Mouse (Mus musculus) kidney, adult 2 months (tissue): ENCODE measurements around the gene 2300002M23Rik. TPM values are rescaled to one million over a fixed set of nuclear protein-coding genes. Genes with fewer than 3 reads are reported as not detected.

Experiments
- DNase-seq: peaks from one replicate; pipeline ENCODE4 v3.0.0; 2021
- H3K27ac ChIP-seq: fragments of 200-500 bp; 2 replicates; pipeline ENCODE4 v1.5.1; 2012; ENCODE audit warnings: low read depth, low read length, control low read depth, inconsistent platforms; ENCODE audit not compliant: insufficient read depth
- H3K27me3 ChIP-seq: fragments of 200-500 bp; replicated peaks from 2 replicates; pipeline ENCODE4 v1.6.1; 2012; ENCODE audit warnings: mild to moderate bottlenecking, moderate library complexity, low read length, inconsistent platforms; ENCODE audit not compliant: control insufficient read depth, insufficient read depth
- H3K36me3 ChIP-seq: fragments of 200-500 bp; 2 replicates; pipeline ENCODE4 v1.6.1; 2012; ENCODE audit warnings: mild to moderate bottlenecking, moderate library complexity, low read length, inconsistent platforms; ENCODE audit not compliant: control insufficient read depth, insufficient read depth
- H3K4me1 ChIP-seq: fragments of 200-500 bp; 2 replicates; pipeline ENCODE4 v1.6.1; 2011; ENCODE audit warnings: low read length; ENCODE audit not compliant: control insufficient read depth, insufficient read depth
- H3K4me3 ChIP-seq: fragments of 200-500 bp; 2 replicates; pipeline ENCODE4 v1.5.1; 2011; ENCODE audit warnings: mild to moderate bottlenecking, low read depth, low read length, control low read depth; ENCODE audit not compliant: insufficient read depth
- CTCF ChIP-seq: fragments of 200-500 bp; conservative IDR thresholded peaks from 2 replicates; pipeline ENCODE4 v1.5.1; 2011; ENCODE audit warnings: low read depth, mild to moderate bottlenecking, control low read depth, low read length, moderate library complexity, mixed read lengths; ENCODE audit not compliant: insufficient read depth, insufficient read length
- POLR2A ChIP-seq: fragments of 200-500 bp; IDR thresholded peaks from one replicate; pipeline ENCODE4 v1.6.1; 2011; ENCODE audit warnings: low read depth, low read length, control low read depth
- WGBS: fragments of 180-500 bp; shearing (Covaris S2); methylation state at CpG from one replicate; pipeline ENCODE4 v1.1.7; 2018; 5-methylcytosine and 5-hydroxymethylcytosine counted together
- polyA plus RNA-seq: library from polyadenylated mRNA; depleted of rRNA; stranded (reverse); fragments of >200 nt; gene quantifications from 2 replicates; pipeline ENCODE4 v1.2.3, GENCODE M21; 2012

2300002M23Rik gene
- polyA plus RNA-seq, 1 experiment = 0.08 TPM

DNA sequence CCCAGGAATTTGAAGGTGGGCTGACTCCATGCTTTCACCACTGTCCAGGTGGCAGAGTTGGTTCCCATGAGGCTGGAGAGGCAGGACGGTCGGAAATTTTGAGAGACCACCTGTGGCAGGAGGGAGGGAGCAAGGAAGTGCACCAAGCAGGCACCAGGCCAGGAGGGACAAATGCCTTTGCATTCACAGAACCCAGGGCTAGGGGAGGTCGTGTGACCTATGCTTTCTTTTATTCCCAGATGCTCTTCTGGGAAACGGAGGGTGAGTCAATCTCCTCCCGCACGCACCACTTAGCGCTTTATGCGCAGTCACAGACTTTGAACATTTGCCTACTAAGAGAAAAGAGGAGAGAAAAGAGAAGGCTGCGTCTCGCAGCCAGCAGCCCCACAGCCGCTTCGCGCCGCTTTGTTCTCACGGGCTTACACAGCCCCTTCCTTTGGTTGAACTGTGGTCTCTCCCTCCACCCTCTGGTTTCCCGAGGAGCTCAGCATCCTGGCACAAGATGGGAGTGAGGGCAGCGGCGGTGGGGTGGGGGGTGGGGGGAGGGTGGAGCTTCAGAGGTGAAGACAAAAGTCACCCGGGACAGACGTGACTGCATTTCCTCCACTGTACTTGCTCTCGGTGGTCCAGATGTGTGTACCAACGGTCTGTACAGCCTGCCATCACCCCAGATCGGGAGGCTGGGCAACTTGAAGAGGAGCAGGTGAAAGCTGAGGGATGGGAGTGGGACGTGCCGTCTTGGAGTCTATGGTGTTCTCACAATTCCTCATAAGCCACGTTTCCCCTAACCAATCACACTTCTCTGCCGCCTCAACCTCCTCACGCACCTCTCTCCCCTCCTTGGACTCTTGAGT lies 2.1 kb downstream of the 2300002M23Rik start:
- Histone ChIP-seq H3K27ac (no peak overlapping the region), H3K4me3 (no peak overlapping the region), H3K27me3 (no peaks in the 10 kb centered on the region; the same call in 1 of the 2 replicates), H3K36me3 (no peaks in the 10 kb centered on the region), H3K4me1 (no peaks in the 10 kb centered on the region)
- no peak for DNase-seq
- WGBS = 11% methylated on average over 28 of the region's 28 CpGs
- TF ChIP-seq CTCF = no peak
- no peak for TF ChIP-seq POLR2A

GRCm38 (mm10) chr17:35570836-35571235 lies 3.6 kb downstream of the 2300002M23Rik start:
- 82% methylated on average over 14 of the region's 14 CpGs for WGBS
- no peak overlapping the region for H3K4me3 ChIP-seq
- no peaks in the 10 kb centered on the region for H3K36me3 ChIP-seq
- no peaks in the 10 kb centered on the region for H3K4me1 ChIP-seq
- no peak for DNase-seq
- TF ChIP-seq CTCF = no peak
- no peak for TF ChIP-seq POLR2A
- H3K27ac ChIP-seq = no peak overlapping the region
- H3K27me3 ChIP-seq = no peaks in the 10 kb centered on the region; the same call in 1 of the 2 replicates

- DNase-seq = no peak
- no peak for TF ChIP-seq CTCF
- TF ChIP-seq POLR2A = no peak
- no peaks in the 10 kb centered on the region; the same call in 1 of the 2 replicates for H3K27me3 ChIP-seq
- H3K4me3 ChIP-seq = no peak overlapping the region
- H3K27ac ChIP-seq = no peak overlapping the region
- WGBS = 95% methylated on average over 7 of the region's 7 CpGs
- no peaks in the 10 kb centered on the region for H3K4me1 ChIP-seq
- no peaks in the 10 kb centered on the region for H3K36me3 ChIP-seq
Measured at GRCm38 (mm10) chr17:35571477-35571876, 4.2 kb downstream of the 2300002M23Rik start.

DNA sequence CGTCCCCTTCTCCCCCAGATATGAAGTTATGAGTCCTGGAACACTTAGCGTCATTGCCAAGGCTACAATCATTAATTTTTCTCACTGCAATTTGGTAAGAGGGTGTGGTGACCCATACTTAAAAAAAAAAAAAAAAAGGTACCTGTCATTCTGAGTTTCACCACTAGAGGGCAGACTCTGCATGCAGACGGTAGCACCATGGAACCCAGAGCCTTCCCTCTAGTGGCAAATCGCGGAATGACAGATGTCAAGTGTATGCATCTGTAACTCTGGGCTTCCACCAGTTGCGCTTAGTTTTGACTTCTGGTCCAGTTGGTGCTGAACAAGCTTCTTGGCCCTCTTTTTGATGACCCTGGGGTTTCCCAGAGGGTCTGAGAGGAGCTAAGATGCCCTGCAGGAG lies 11.0 kb downstream of the 2300002M23Rik start:
- Histone ChIP-seq H3K36me3 (no peaks in the 10 kb centered on the region), H3K27ac (no peak overlapping the region), H3K4me3 (no peak overlapping the region), H3K27me3 (no peaks in the 10 kb centered on the region), H3K4me1 (no peaks in the 10 kb centered on the region)
- peak; percentile 84 for DNase-seq
- no peak for TF ChIP-seq POLR2A
- TF ChIP-seq CTCF = peak; percentile 100; the same call in 1 of the 2 replicates
- WGBS = 17% methylated on average over 6 of the region's 6 CpGs

DNA sequence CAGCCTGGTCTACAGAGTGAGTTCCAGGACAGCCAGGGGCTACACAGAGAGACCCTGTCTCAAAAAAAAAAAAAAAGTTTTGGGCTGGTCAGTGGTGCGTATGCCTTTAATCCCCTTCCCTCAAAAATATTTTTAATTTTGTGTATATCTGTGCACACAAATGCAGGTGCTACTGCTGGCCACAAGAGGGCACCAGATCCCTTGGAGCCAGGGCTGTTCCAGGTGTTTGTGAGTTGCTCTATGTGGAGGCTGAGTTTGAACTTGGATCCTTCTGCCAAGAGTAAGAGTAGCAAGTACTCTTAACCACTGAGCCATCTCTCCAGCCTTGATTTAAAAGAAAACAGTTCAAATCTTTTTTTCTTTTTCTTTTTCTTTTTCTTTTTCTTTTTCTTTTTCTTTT lies 15.7 kb downstream of the 2300002M23Rik start:
- no peaks in the 10 kb centered on the region for H3K36me3 ChIP-seq
- H3K4me1 ChIP-seq = no peaks in the 10 kb centered on the region
- no peak overlapping the region for H3K27ac ChIP-seq
- no peak for DNase-seq
- TF ChIP-seq CTCF = peak; percentile 51
- TF ChIP-seq POLR2A = no peak
- WGBS = 98% methylated on average over 1 of the region's 1 CpGs
- no peaks in the 10 kb centered on the region for H3K27me3 ChIP-seq
- no peak overlapping the region for H3K4me3 ChIP-seq

GRCm38 (mm10) chr17:35584330-35584937 lies 17.2 kb downstream of the 2300002M23Rik start:
- Histone ChIP-seq H3K4me3 (no peak overlapping the region), H3K36me3 (no peaks in the 10 kb centered on the region), H3K27ac (no peak overlapping the region), H3K27me3 (no peaks in the 10 kb centered on the region), H3K4me1 (no peaks in the 10 kb centered on the region)
- TF ChIP-seq POLR2A (no peak), CTCF (peak; percentile 95)
- DNase-seq = peak; percentile 76
- 13% methylated on average over 16 of the region's 16 CpGs for WGBS

DNA sequence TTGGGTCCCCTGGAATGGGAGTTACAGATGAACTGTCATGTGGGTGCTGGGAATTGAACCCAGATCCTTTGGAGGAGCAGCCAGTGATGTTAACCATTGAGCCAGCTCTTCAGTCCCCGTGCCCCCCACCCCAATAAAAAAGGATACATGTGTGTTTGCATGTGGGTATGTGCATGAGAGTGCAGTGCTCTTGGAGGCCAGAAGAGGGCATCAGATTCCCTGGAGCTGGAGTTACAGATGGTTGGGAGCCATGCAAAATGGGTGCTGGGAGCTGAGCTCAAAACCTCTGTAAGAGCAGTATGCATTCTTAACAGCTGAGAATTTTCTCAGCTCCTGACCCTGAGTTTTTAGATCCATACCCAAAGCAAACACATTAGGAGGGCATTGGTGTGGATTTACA lies 20.0 kb downstream of the 2300002M23Rik start:
- Histone ChIP-seq H3K36me3 (no peaks in the 10 kb centered on the region), H3K27me3 (no peaks in the 10 kb centered on the region), H3K4me3 (no peak overlapping the region), H3K4me1 (no peaks in the 10 kb centered on the region), H3K27ac (no peak overlapping the region)
- TF ChIP-seq CTCF (no peak), POLR2A (no peak)
- WGBS = 87% methylated on average over 1 of the region's 1 CpGs
- DNase-seq = no peak
